Mouse (Mus musculus) adrenal gland, postnatal 25 days (tissue): ENCODE measurements around the gene Mef2d. TPM values are rescaled to one million over a fixed set of nuclear protein-coding genes. Genes with fewer than 3 reads are reported as not detected.

Experiments
- DNase-seq: peaks from one replicate; pipeline ENCODE4 v3.0.0; 2021; ENCODE audit warnings: mixed read lengths
- microRNA-seq, 2 experiments: library from miRNA; unstranded; fragments of <30 nt; microRNA quantifications; one replicate each; pipeline ENCODE4 v1.2.0; 2021
- total RNA-seq: library from RNA; stranded (reverse); gene quantifications from 2 replicates; pipeline ENCODE4 v1.2.3, GENCODE M21; 2021

Mef2d gene
- total RNA-seq, 1 experiment from 2014 or later: 104 TPM

GRCm38 (mm10) chr3:88208226-88208720 is 66.1 kb downstream of the Mef2d start:
- no peak for DNase-seq

GRCm38 (mm10) chr3:88209306-88209705 is 67.1 kb downstream of the Mef2d start:
- DNase-seq: no peak

GRCm38 (mm10) chr3:88210121-88210520 is 67.9 kb downstream of the Mef2d start:
- no peak for DNase-seq

GRCm38 (mm10) chr3:88210918-88211317 is 68.7 kb downstream of the Mef2d start:
- DNase-seq: no peak

- no peak for DNase-seq
These were observed 70.2 kb downstream of the Mef2d start for GRCm38 (mm10) chr3:88212356-88212755.

GRCm38 (mm10) chr3:88213019-88213418 is 70.8 kb downstream of the Mef2d start:
- DNase-seq: no peak

- no peak for DNase-seq
These were observed 72.2 kb downstream of the Mef2d start for GRCm38 (mm10) chr3:88214197-88214938.

GRCm38 (mm10) chr3:88214971-88215552 is 72.9 kb downstream of the Mef2d start:
- DNase-seq: peak; percentile 20

GRCm38 (mm10) chr3:88215553-88216004 is 73.4 kb downstream of the Mef2d start:
- DNase-seq: no peak

- DNase-seq: no peak
These were observed 73.9 kb downstream of the Mef2d start for GRCm38 (mm10) chr3:88216116-88216515.

GRCm38 (mm10) chr3:88216534-88217326 is 74.6 kb downstream of the Mef2d start:
- DNase-seq: no peak

- DNase-seq: no peak
These were observed 75.5 kb downstream of the Mef2d start for GRCm38 (mm10) chr3:88217679-88218078.

- DNase-seq: no peak
These were observed 77.8 kb downstream of the Mef2d start for GRCm38 (mm10) chr3:88219940-88220339.

- peak; percentile 83 for DNase-seq
These were observed 78.7 kb downstream of the Mef2d start for GRCm38 (mm10) chr3:88220842-88221241.

Small RNA genes lying within 50 kb of the gene (microRNA-seq; reads per million reads assigned to microRNA genes)
- gene Gm25641 (0 reads per million in 2 experiments), gene Mir3093 (0 reads per million in 2 experiments), gene Mir9-1 (0 reads per million in 2 experiments)

Other genes starting within 250 kb of the Mef2d start
- 173 and 198 TPM in 2 replicates for gene Hdgf, start 236.1 kb upstream of the Mef2d start, total RNA-seq
- 113 and 156 TPM in 2 replicates for gene Mrpl24, start 222.9 kb upstream of the Mef2d start, total RNA-seq
- 22.7 and 22.8 TPM in 2 replicates for gene Isg20l2, start 212.1 kb upstream of the Mef2d start, total RNA-seq
- gene Rrnad1, start 211.7 kb upstream of the Mef2d start, total RNA-seq: 17.9 and 24.1 TPM in 2 replicates
- gene Crabp2, start 193.7 kb upstream of the Mef2d start, total RNA-seq: not detected in 2 replicates
- 8.7 and 9.3 TPM in 2 replicates for gene Nes, start 171.3 kb upstream of the Mef2d start, total RNA-seq
- gene Bcan, start 142.1 kb upstream of the Mef2d start, total RNA-seq: 62.8 and 74.9 TPM in 2 replicates
- gene Hapln2, start 114.8 kb upstream of the Mef2d start, total RNA-seq: not detected in 2 replicates
- gene Gpatch4, start 99.3 kb upstream of the Mef2d start, total RNA-seq: 14.1 and 23.4 TPM in 2 replicates
- 126 and 140 TPM in 2 replicates for gene Naxe, start 83.9 kb upstream of the Mef2d start, total RNA-seq
- gene Ttc24, start 64.1 kb upstream of the Mef2d start, total RNA-seq: not detected in 2 replicates
- 4.5 and 5.9 TPM in 2 replicates for gene Iqgap3, start 60.4 kb upstream of the Mef2d start, total RNA-seq
- gene Rhbg, start 112.3 kb downstream of the Mef2d start, total RNA-seq: 4.0 and 4.4 TPM in 2 replicates
- gene Gm38392, start 144.8 kb downstream of the Mef2d start, total RNA-seq: 1.6 and 2.5 TPM in 2 replicates
- gene Tsacc, start 154.6 kb downstream of the Mef2d start, total RNA-seq: 8.9 and 11.3 TPM in 2 replicates
- gene Cct3, start 154.7 kb downstream of the Mef2d start, total RNA-seq: 277 and 284 TPM in 2 replicates
- gene Glmp, start 182.7 kb downstream of the Mef2d start, total RNA-seq: 183 and 214 TPM in 2 replicates
- gene Tmem79, start 193.8 kb downstream of the Mef2d start, total RNA-seq: 6.6 and 7.8 TPM in 2 replicates
- gene Smg5, start 193.9 kb downstream of the Mef2d start, total RNA-seq: 55.3 and 59.1 TPM in 2 replicates
- 1.6 and 1.9 TPM in 2 replicates for gene Paqr6, start 222.2 kb downstream of the Mef2d start, total RNA-seq
- 0.79 and 2.3 TPM in 2 replicates for gene Bglap3, start 230.4 kb downstream of the Mef2d start, total RNA-seq
- gene Bglap2, start 236.3 kb downstream of the Mef2d start, total RNA-seq: 1.0 TPM in 1 of 2 replicates, not detected in the other
- gene Bglap, start 242.1 kb downstream of the Mef2d start, total RNA-seq: 4.3 TPM in 1 of 2 replicates, not detected in the other